Mouse (Mus musculus) right cerebral cortex, postnatal 36 days (tissue): Measurements from ENCODE around the gene 4930562C15Rik.

ENCODE experiments used
- DNase-seq, 2 experiments: peaks; one replicate each; pipeline ENCODE4 v3.0.0; 2022; ENCODE audit warnings: low spot score in 2 of 2, mixed read lengths in 1 of 2

Gene 4930562C15Rik

GRCm38 (mm10) chr16:4915931-4916330 lies 80.7 kb downstream of the 4930562C15Rik start:
- no peak for DNase-seq

- no peak for DNase-seq
These were observed 81.4 kb downstream of the 4930562C15Rik start for GRCm38 (mm10) chr16:4916608-4917007.
